Mouse (Mus musculus): Measurements from ENCODE around the gene Col16a1.

Col16a1 gene

DNA sequence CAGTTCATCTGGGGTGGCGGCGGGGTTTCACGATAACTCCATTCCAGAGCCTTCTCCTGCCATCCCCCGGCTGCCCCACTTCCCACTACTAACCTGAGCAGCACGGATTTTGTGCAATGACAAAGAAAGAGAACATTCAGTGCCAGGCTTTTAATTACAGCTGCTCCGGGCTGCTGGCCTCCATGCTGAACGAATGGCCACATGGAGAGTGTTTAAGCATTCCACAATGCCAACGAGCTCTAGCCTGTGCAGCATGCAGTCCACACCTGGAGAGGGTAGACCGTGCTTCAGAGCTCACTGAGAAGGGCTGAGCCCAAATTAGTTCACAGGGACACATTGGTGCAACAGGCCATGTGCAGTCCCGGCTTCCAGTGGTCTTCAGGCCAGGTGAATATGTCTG, 82.4 kb downstream of the Col16a1 start:
- no peak for ATAC-seq (ENCODE audit: low TSS enrichment)

DNA sequence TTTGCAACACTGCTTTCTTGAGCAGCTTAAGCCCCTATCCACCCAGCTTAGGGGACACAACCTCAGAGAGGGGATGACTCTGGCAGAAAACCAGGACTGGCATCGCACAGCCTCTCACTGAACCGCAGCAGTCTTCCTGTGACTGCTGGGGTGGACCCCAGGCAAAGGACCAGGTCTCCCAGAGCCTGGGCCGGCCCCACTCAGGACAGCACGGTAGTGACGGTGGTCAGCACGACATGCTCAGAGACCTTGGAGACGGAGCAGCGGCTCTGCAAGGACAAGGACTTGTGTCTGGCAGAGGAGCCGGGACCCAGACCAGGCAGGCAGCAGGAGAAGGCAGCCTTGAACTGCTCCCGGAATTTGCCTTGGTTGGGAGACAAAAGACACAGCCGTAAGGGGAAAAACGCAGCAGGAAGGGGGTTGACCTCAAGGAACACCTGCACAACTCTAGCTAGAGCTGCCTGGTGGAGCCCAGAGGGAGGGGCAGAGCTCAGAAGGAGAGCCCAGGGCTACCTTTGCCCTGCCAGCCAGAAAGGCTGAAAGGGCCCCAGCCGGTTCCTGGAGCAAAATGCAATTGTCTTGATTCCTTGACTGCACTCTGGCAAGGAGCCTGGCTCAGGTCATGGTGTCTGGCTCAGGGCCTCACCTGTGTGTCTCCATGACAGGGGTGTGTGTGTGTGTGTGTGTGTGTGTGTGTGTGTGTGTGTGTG, 83.2 kb downstream of the Col16a1 start:
- ATAC-seq (ENCODE audit: low TSS enrichment), result no peak

DNA sequence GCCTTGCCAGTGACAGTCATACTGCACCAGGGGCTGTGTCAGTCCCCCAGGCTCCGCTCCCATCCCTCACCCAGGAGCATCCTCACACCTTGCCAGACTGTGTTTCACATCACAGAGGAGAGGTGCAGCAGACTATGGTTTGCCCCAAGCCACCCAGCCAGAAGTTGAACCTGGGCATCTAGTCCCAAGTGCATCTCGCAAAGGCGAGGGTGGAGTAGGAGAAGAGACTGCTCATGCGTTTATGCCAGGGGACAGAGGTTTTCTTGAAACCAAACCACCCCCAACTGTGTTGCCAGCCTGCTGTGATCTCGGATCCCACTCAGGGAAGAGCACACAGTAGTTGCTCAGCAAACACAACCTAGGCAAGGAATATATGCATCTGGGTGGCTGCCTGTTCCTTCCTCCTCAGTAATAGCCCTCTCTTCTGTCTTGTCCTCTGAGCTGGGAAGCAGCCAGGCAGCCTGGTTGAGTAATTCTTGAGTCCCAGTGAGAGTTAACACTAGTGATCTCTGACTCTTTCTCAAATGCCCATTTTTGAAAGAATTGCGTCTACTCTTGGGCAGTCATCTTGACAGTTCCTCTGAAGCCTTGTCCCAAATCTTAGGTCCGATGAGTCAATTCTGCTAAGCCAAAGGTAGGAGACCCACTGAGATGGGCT, 83.9 kb downstream of the Col16a1 start:
- ATAC-seq (ENCODE audit: low TSS enrichment), result no peak

DNA sequence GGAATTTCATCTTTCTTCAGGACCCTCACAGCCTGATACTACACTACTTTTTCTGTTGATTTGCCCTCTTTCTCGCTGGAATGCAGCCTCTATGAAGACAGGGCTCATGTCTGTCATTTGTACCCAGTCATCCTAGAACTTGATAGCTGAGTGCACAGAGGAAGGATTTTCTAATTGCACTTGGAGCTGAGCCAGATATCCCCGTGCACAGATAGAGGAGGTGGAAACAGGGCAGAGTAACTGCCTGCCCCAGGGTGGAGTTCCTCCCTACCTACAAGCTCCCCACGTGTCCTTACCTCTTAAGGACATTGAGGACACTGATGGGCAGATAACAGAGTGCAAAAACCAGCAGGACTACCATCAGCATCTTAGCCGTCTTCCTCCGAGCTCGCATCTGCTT, 85.8 kb downstream of the Col16a1 start:
- no peak for ATAC-seq (ENCODE audit: low TSS enrichment)

DNA sequence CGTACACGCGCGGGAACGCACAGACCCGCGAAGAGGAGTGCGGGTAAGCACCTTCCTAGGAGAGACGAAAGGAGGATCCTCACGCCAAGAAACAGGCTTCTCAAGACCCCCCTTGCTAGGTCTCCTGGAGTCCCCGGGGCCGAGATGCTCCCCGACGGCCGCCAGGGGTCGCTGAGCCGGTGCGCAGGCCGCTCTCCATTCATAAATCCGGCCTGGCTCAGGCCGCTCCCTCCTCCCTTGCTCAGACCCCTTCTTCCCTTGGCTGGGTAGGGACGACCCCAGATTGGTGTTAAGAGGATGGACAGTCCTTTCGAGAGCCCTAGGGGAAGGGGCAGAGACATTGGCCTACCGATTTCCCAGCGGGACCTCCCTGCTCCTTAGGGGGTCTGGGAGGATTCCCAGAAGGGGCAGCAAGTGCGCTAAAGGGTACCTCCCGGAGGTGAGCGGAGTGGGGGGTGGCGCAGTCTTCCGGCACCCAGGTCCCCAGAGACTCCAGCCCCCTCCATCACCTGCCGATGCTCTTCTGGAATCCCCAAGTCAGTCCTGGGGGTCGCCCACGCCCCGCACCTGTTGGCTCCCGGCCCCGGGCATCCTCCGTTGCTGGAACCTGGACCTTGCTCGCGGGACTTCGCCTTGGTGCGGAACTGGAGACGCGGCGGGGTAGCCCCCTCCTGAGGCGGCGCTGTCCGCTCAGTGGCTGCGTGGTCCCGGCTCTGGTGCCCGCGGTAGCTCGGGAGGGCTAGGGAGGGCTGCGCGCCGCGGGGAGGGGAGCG, 91.0 kb downstream of the Col16a1 start:
- ATAC-seq (ENCODE audit: low TSS enrichment), result no peak

DNA sequence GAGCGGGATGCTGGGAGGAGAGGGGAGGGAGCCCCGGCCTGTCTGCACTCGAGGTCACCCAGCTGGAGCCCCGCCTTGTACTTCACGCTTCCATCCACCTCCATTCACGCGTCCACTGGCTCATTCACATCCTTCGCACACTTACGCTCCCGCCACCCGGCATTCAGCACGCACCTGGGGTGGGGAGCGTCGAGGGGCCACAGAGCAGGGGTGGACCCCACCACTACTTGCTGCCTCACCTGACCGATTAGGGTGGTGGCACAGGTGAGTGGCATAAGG, 91.5 kb downstream of the Col16a1 start, which contains the start of gene Hcrtr1:
Hcrtr1 (minus strand) TSS at position 146 of the 279 bp plus-strand sequence.
- no peak for ATAC-seq (ENCODE audit: low TSS enrichment)

DNA sequence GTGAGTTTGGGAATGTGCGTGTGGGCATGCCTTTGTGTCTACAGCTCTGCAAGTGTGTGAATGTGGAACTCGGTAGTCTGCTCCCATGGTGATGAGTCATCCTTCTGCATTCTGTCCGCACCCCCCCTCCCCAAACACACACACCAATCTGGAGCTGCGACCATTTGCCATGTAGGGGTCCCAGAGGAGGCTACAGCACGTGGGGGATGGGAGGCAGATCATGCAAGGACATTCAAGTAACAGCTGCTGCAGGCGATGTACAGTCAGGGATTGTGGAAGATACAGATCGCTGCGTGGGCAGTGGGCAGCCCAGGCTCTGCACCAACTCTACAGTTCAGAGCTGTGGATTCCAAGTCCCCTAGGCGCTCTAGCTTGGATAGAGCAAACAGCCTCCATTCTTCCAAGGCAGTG, 93.4 kb downstream of the Col16a1 start:
- ATAC-seq (ENCODE audit: low TSS enrichment), result peak; percentile 88

DNA sequence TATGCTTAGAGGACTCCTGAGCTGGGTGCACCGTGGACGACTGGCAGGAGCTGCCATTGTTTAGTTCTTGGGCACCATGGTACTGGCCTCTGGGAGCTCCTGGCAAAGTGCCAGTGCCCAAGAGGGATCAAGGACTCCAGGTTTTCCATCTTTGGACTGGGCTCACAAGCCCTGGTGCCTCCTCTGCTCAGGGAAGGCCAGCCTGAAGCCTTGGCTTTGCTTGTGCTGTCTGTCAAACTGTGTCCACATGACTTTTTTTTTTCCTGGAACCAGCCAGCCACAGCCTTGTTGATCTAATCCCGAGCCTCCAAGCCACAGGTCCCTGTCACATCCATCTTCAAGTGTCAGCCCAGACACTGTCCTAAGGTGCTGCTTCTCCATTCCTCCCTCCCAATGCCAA, 94.1 kb downstream of the Col16a1 start:
- no peak for ATAC-seq (ENCODE audit: low TSS enrichment)

DNA sequence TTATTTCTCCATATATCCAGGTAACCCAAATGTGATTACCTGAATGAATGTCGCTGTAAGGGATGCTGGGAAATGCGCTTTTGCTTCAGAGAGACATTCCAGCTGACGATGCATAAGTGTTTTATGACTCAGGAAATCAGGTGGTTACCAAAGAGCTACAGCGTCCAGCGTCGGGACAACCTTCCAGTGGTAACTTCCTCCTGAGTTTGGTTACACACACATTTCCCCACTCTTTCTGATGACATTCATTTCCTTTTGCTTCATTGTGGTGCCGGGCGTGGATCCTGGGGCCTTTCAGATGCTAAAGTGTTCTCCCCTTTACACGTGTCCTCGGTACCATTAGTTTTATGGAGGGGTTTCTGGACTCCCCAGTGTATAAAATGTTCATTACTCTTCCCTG, 100.8 kb downstream of the Col16a1 start:
- ATAC-seq (ENCODE audit: low TSS enrichment), result no peak
